Comparison of ENCODE assay signal across 10 mouse cellular contexts in the genomic region with DNA sequence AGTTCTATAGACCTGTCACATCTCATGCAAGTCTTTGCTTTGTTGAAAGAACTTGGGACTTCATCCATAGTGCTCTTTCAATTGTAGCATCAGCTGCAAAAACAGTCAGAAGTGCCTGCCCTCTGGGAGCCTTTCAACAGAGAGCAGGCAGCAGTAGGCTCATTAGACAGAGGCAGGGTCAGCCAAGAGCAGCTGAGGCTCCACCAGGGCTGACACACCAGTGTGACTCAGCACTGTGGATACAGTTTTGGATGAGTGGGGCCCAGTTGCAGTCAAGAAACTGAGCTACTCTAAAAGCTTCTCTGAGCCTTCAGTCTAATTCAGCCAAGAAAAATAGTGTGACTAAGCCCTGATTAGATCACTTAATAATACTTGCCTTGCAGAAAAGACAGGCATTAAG.
A peak's percentile ranks its signal among the peaks of the same experiment; 100 is the strongest.
DNase-seq lines count a peak whose midpoint lies in the region; ATAC-seq and TF ChIP-seq lines count a peak whose summit lies in the region.
"Had no signal": no experiment of that assay in that cellular context is flagged by ENCODE, and none has a peak within 500 bp of the region (broad histone marks: within the 10 kb centered on the region; RNA-seq: fewer than 3 reads in every experiment).

No protein-coding gene starts in this region.

- H3K9me3 ChIP-seq in hindbrain, embryonic 10.5 days = no peaks in the 10 kb centered on the region
- H3K9me3 ChIP-seq in hindbrain, embryonic 13.5 days = no peaks in the 10 kb centered on the region
- H3K9me3 ChIP-seq in midbrain, postnatal 0 days (ENCODE audit: low read length) = no peaks in the 10 kb centered on the region
- H3K9me3 ChIP-seq: heart, embryonic 15.5 days had no signal

- ATAC-seq in hindbrain, embryonic 13.5 days (ENCODE audit: low FRiP score) = no peak
- ATAC-seq in midbrain, postnatal 0 days (ENCODE audit: low FRiP score) = no peak

- DNase-seq in hindbrain, embryonic 10.5 days (ENCODE audit: low spot score) = peak; percentile 24
- peak; percentile 76 for DNase-seq in adrenal gland, adult 2 months
- DNase-seq in gastrocnemius, adult 8-10 months (ENCODE audit: low spot score in 2 of 2) = peak; percentile 6 to 20
- DNase-seq in midbrain, postnatal 0 days (ENCODE audit: low spot score) = peak; percentile 26
- no peak for DNase-seq in thymus, adult 18-20 months
- DNase-seq in spleen, adult 18-20 months = no peak
- no peak for DNase-seq in cerebellum, adult 11 months

- no peak overlapping the region for H3K4me2 ChIP-seq in hindbrain, embryonic 13.5 days
- no peak overlapping the region for H3K4me2 ChIP-seq in midbrain, postnatal 0 days (ENCODE audit: low read depth, low read length, poor library complexity, severe bottlenecking)
- H3K4me2 ChIP-seq: heart, embryonic 15.5 days had no signal

- H3K4me3 ChIP-seq in hindbrain, embryonic 10.5 days = no peak overlapping the region
- H3K4me3 ChIP-seq in hindbrain, embryonic 13.5 days = no peak overlapping the region
- no peak overlapping the region for H3K4me3 ChIP-seq in midbrain, postnatal 0 days (ENCODE audit: low read depth, low read length)
- H3K4me3 ChIP-seq: heart, embryonic 15.5 days; megakaryocyte, embryonic 14.5 days had no signal

- no peak for TF ChIP-seq CTCF in midbrain, postnatal 0 days (IDR thresholded peaks at IDR 0.05)

- no peak overlapping the region for H3K9ac ChIP-seq in hindbrain, embryonic 13.5 days
- H3K9ac ChIP-seq in midbrain, postnatal 0 days (replicated peaks; ENCODE audit: low read length, poor library complexity, severe bottlenecking) = no peak overlapping the region
- H3K9ac ChIP-seq: heart, embryonic 15.5 days had no signal

- no peaks in the 10 kb centered on the region for H3K27me3 ChIP-seq in hindbrain, embryonic 10.5 days (ENCODE audit: insufficient read depth, poor library complexity, severe bottlenecking)
- no peaks in the 10 kb centered on the region for H3K27me3 ChIP-seq in hindbrain, embryonic 13.5 days
- H3K27me3 ChIP-seq in midbrain, postnatal 0 days (ENCODE audit: insufficient read depth, low read length) = no peaks in the 10 kb centered on the region
- H3K27me3 ChIP-seq: heart, embryonic 15.5 days; megakaryocyte, embryonic 14.5 days had no signal

- peaks cover 3% of the 10 kb centered on the region; the same call in 1 of the 2 replicates for H3K4me1 ChIP-seq in hindbrain, embryonic 10.5 days (replicated peaks)
- H3K4me1 ChIP-seq in hindbrain, embryonic 13.5 days (replicated peaks) = no peaks in the 10 kb centered on the region
- no peaks in the 10 kb centered on the region for H3K4me1 ChIP-seq in midbrain, postnatal 0 days (ENCODE audit: insufficient read depth, low read length)
- H3K4me1 ChIP-seq: heart, embryonic 15.5 days; megakaryocyte, embryonic 14.5 days had no signal

- no peak overlapping the region for H3K27ac ChIP-seq in hindbrain, embryonic 10.5 days
- H3K27ac ChIP-seq in hindbrain, embryonic 13.5 days = no peak overlapping the region
- H3K27ac ChIP-seq in midbrain, postnatal 0 days (ENCODE audit: low read depth, low read length) = no peak overlapping the region
- H3K27ac ChIP-seq: heart, embryonic 15.5 days had no signal

- H3K36me3 ChIP-seq in hindbrain, embryonic 10.5 days = no peaks in the 10 kb centered on the region
- no peaks in the 10 kb centered on the region for H3K36me3 ChIP-seq in hindbrain, embryonic 13.5 days
- no peaks in the 10 kb centered on the region for H3K36me3 ChIP-seq in midbrain, postnatal 0 days (ENCODE audit: insufficient read depth, low read length)
- H3K36me3 ChIP-seq: heart, embryonic 15.5 days had no signal

Comparison
In these comparisons a context has a peak if more than half of its experiments do, and no peak if none do; other contexts are left out.
1. DNase-seq: peak in hindbrain, embryonic 10.5 days (single experiment), adrenal gland, adult 2 months (single experiment), gastrocnemius, adult 8-10 months (2 of 2) and midbrain, postnatal 0 days (single experiment); none in thymus, adult 18-20 months (0 of 2), spleen, adult 18-20 months (0 of 2) and cerebellum, adult 11 months (single experiment).